Mouse (Mus musculus) liver, adult 2 months (tissue): Measurements from ENCODE around the gene Uxs1.

Source experiments
- CTCF ChIP-seq: fragments of 200-500 bp; IDR thresholded peaks from 2 replicates; pipeline ENCODE4 v1.5.1; 2011; ENCODE audit warnings: low read depth, low read length, control low read depth
- POLR2A ChIP-seq: fragments of 200-500 bp; IDR thresholded peaks from 2 replicates; pipeline ENCODE4 v1.6.1; 2011; ENCODE audit warnings: low read length, control low read depth; ENCODE audit not compliant: insufficient read depth; ENCODE audit errors: extremely low read depth

GRCm38 (mm10) chr1:43822586-43822985 lies 5.0 kb downstream of the Uxs1 start:
- no peak for TF ChIP-seq POLR2A
- TF ChIP-seq CTCF, result no peak
